Mouse (Mus musculus): Measurements from ENCODE around the gene Pola2. TPM values are rescaled to one million over a fixed set of nuclear protein-coding genes. Genes with fewer than 3 reads are reported as not detected.

The Pola2 gene
- polyA plus RNA-seq, 1 experiment from 2014 or later = 28.1 TPM

- WGBS = 89% methylated on average over 7 of the region's 7 CpGs
Observed at GRCm38 (mm10) chr19:5945027-5945426, 19.0 kb downstream of the Pola2 start.

GRCm38 (mm10) chr19:5944145-5944544, 19.9 kb downstream of the Pola2 start:
- Histone ChIP-seq H3K4me1 (replicated peaks) (peaks cover 15% of the 10 kb centered on the region), H3K36me3 (no peaks in the 10 kb centered on the region), H3K4me3 (no peak overlapping the region), H3K27me3 (no peaks in the 10 kb centered on the region), H3K27ac (replicated peaks) (no peak overlapping the region), H3K9ac (no peak overlapping the region), H3K4me2 (no peak overlapping the region), H3K9me3 (no peaks in the 10 kb centered on the region)
- WGBS = 64% methylated on average over 8 of the region's 8 CpGs
- ATAC-seq (ENCODE audit: low FRiP score, low read depth) = no peak

More at GRCm38 (mm10) chr19:5945027-5945426, 19.0 kb downstream of the Pola2 start:
- no peaks in the 10 kb centered on the region for H3K9me3 ChIP-seq
- peaks cover 9% of the 10 kb centered on the region for H3K4me1 ChIP-seq (replicated peaks)
- H3K4me3 ChIP-seq = no peak overlapping the region
- ATAC-seq (ENCODE audit: low FRiP score, low read depth) = no peak
- no peak overlapping the region for H3K27ac ChIP-seq (replicated peaks)
- H3K9ac ChIP-seq = no peak overlapping the region
- no peak overlapping the region for H3K4me2 ChIP-seq
- peaks cover 1% of the 10 kb centered on the region; the same call in 1 of the 2 replicates for H3K36me3 ChIP-seq
- H3K27me3 ChIP-seq = no peaks in the 10 kb centered on the region

- Histone ChIP-seq H3K36me3 (no peaks in the 10 kb centered on the region), H3K4me2 (no peak overlapping the region), H3K4me3 (no peak overlapping the region), H3K27me3 (no peaks in the 10 kb centered on the region), H3K9ac (no peak overlapping the region), H3K9me3 (no peaks in the 10 kb centered on the region), H3K27ac (replicated peaks) (no peak overlapping the region), H3K4me1 (replicated peaks) (peaks cover 16% of the 10 kb centered on the region)
- ATAC-seq (ENCODE audit: low FRiP score, low read depth) = no peak
- 93% methylated on average over 15 of the region's 15 CpGs for WGBS
Observed at GRCm38 (mm10) chr19:5943404-5943803, 20.6 kb downstream of the Pola2 start.

GRCm38 (mm10) chr19:5942581-5942980, 21.4 kb downstream of the Pola2 start:
- H3K36me3 ChIP-seq = no peaks in the 10 kb centered on the region
- no peak overlapping the region for H3K4me3 ChIP-seq
- no peaks in the 10 kb centered on the region for H3K27me3 ChIP-seq
- H3K4me2 ChIP-seq = no peak overlapping the region
- H3K4me1 ChIP-seq (replicated peaks) = peaks cover 24% of the 10 kb centered on the region
- H3K9me3 ChIP-seq = no peaks in the 10 kb centered on the region
- no peak overlapping the region for H3K27ac ChIP-seq (replicated peaks)
- no peak overlapping the region for H3K9ac ChIP-seq
- ATAC-seq (ENCODE audit: low FRiP score, low read depth) = no peak
- 89% methylated on average over 7 of the region's 7 CpGs for WGBS

GRCm38 (mm10) chr19:5940656-5941055, 23.3 kb downstream of the Pola2 start:
- H3K4me2 ChIP-seq = no peak overlapping the region
- WGBS = 89% methylated on average over 10 of the region's 10 CpGs
- H3K27ac ChIP-seq (replicated peaks) = peak overlapping the region; percentile 53
- H3K4me3 ChIP-seq = no peak overlapping the region
- no peaks in the 10 kb centered on the region for H3K27me3 ChIP-seq
- H3K9ac ChIP-seq = no peak overlapping the region
- peaks cover 29% of the 10 kb centered on the region for H3K4me1 ChIP-seq (replicated peaks)
- no peaks in the 10 kb centered on the region for H3K36me3 ChIP-seq
- H3K9me3 ChIP-seq = no peaks in the 10 kb centered on the region
- no peak for ATAC-seq (ENCODE audit: low FRiP score, low read depth)

GRCm38 (mm10) chr19:5940173-5940572, 23.8 kb downstream of the Pola2 start:
- Histone ChIP-seq H3K27ac (replicated peaks) (peak overlapping the region; percentile 73), H3K4me2 (no peak overlapping the region), H3K9me3 (no peaks in the 10 kb centered on the region), H3K9ac (no peak overlapping the region), H3K27me3 (no peaks in the 10 kb centered on the region), H3K4me1 (replicated peaks) (peaks cover 28% of the 10 kb centered on the region), H3K4me3 (no peak overlapping the region), H3K36me3 (no peaks in the 10 kb centered on the region)
- WGBS = 48% methylated on average over 4 of the region's 4 CpGs
- peak; percentile 63; the same call in 1 of the 2 replicates for ATAC-seq (ENCODE audit: low FRiP score, low read depth)

GRCm38 (mm10) chr19:5939715-5940114, 24.3 kb downstream of the Pola2 start:
- H3K27ac ChIP-seq (replicated peaks) = peak overlapping the region; percentile 73
- H3K9ac ChIP-seq = no peak overlapping the region
- 68% methylated on average over 5 of the region's 5 CpGs for WGBS
- ATAC-seq (ENCODE audit: low FRiP score, low read depth) = no peak
- H3K4me2 ChIP-seq = no peak overlapping the region
- no peaks in the 10 kb centered on the region for H3K36me3 ChIP-seq
- no peaks in the 10 kb centered on the region for H3K27me3 ChIP-seq
- no peaks in the 10 kb centered on the region for H3K9me3 ChIP-seq
- H3K4me1 ChIP-seq (replicated peaks) = peaks cover 26% of the 10 kb centered on the region
- H3K4me3 ChIP-seq = no peak overlapping the region

- Histone ChIP-seq H3K36me3 (no peaks in the 10 kb centered on the region), H3K27ac (replicated peaks) (peak overlapping the region; percentile 75; the same call in 1 of the 2 replicates), H3K4me1 (replicated peaks) (peaks cover 26% of the 10 kb centered on the region), H3K9ac (no peak overlapping the region), H3K9me3 (no peaks in the 10 kb centered on the region), H3K4me2 (no peak overlapping the region), H3K4me3 (no peak overlapping the region), H3K27me3 (no peaks in the 10 kb centered on the region)
- ATAC-seq (ENCODE audit: low FRiP score, low read depth) = no peak
- WGBS = 91% methylated on average over 6 of the region's 6 CpGs
Observed at GRCm38 (mm10) chr19:5938516-5938915, 25.5 kb downstream of the Pola2 start.

GRCm38 (mm10) chr19:5937836-5938406, 26.1 kb downstream of the Pola2 start:
- Histone ChIP-seq H3K27me3 (no peaks in the 10 kb centered on the region), H3K27ac (replicated peaks) (peak overlapping the region; percentile 75), H3K9ac (no peak overlapping the region), H3K4me3 (no peak overlapping the region; the same call in 1 of the 2 replicates), H3K9me3 (no peaks in the 10 kb centered on the region), H3K36me3 (no peaks in the 10 kb centered on the region), H3K4me2 (peak overlapping the region; percentile 46), H3K4me1 (replicated peaks) (peaks cover 26% of the 10 kb centered on the region)
- ATAC-seq (ENCODE audit: low FRiP score, low read depth) = peak; percentile 49; the same call in 1 of the 2 replicates
- 21% methylated on average over 14 of the region's 14 CpGs for WGBS

GRCm38 (mm10) chr19:5937095-5937835, 26.7 kb downstream of the Pola2 start:
- 56% methylated on average over 21 of the region's 21 CpGs for WGBS
- Histone ChIP-seq H3K27ac (replicated peaks) (peak overlapping the region; percentile 75), H3K4me1 (replicated peaks) (peaks cover 26% of the 10 kb centered on the region), H3K4me2 (peak overlapping the region; percentile 46), H3K9me3 (no peaks in the 10 kb centered on the region), H3K27me3 (no peaks in the 10 kb centered on the region), H3K4me3 (no peak overlapping the region), H3K9ac (no peak overlapping the region), H3K36me3 (no peaks in the 10 kb centered on the region)
- no peak for ATAC-seq (ENCODE audit: low FRiP score, low read depth)

- no peak overlapping the region for H3K4me3 ChIP-seq
- H3K27me3 ChIP-seq = no peaks in the 10 kb centered on the region
- no peaks in the 10 kb centered on the region for H3K9me3 ChIP-seq
- ATAC-seq (ENCODE audit: low FRiP score, low read depth) = no peak
- H3K4me2 ChIP-seq = no peak overlapping the region
- H3K9ac ChIP-seq = no peak overlapping the region
- H3K27ac ChIP-seq (replicated peaks) = no peak overlapping the region
- H3K4me1 ChIP-seq (replicated peaks) = peaks cover 25% of the 10 kb centered on the region
- WGBS = 78% methylated on average over 5 of the region's 5 CpGs
- H3K36me3 ChIP-seq = no peaks in the 10 kb centered on the region
Observed at GRCm38 (mm10) chr19:5935691-5936090, 28.3 kb downstream of the Pola2 start.

- H3K9me3 ChIP-seq = no peaks in the 10 kb centered on the region
- ATAC-seq (ENCODE audit: low FRiP score, low read depth) = no peak
- no peak overlapping the region for H3K9ac ChIP-seq
- 79% methylated on average over 3 of the region's 3 CpGs for WGBS
- no peak overlapping the region for H3K4me3 ChIP-seq
- peaks cover 22% of the 10 kb centered on the region for H3K4me1 ChIP-seq (replicated peaks)
- H3K27me3 ChIP-seq = no peaks in the 10 kb centered on the region
- H3K36me3 ChIP-seq = no peaks in the 10 kb centered on the region
- H3K4me2 ChIP-seq = no peak overlapping the region
- no peak overlapping the region for H3K27ac ChIP-seq (replicated peaks)
Observed at GRCm38 (mm10) chr19:5935266-5935665, 28.7 kb downstream of the Pola2 start.
